Mouse (Mus musculus): Measurements from ENCODE around the gene Erbb2.

Gene Erbb2

DNA sequence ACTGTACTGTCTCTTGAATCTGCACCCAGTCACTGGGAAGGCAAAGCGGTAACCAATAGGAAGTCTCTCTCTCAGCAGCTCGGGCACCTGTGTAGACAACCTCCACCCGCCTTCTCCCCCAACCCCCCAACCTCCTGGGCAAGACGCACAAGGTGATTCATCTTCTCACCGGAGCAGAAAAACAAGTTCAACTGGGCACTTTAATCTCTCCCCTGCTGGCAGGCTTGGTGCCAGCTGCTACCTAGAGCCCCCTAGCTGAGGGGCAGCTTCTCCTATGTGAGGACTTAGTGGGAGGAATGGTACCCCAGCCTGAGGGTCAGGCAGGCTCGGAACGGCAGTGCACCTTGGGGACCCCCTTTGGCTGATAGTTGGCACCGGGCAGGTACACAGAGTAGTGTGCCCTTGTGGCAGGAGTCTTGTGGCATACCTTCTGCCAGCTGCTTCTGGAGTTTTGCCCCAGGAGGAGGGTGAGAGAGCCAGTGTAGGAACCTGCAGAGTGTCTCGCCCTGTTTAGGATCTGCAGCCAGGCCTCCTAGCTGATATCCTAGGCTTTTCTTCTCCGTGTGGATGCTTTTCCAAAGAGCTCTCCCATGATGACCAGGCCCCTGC lies 6.8 kb downstream of the Erbb2 start:
- in situ Hi-C loops (cut with MboI, MseI) = no loop called here

DNA sequence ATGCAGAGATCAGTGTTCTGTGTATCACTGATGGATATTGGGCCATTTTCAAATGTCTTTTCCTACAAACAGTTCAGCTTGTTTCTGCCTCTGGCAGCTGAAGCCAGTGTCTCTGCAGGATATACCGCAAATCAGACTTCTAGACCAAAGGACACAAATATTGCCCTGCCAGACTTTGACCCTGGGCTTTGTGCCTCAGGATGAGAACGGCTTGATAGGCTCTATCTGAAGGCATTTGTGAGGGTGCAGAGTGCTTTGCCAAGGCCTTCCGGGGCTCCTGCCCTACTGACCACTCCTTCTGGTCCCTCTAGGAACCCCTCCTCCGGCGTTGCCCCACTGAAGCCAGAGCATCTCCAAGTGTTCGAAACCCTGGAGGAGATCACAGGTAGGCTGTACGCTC lies 14.3 kb downstream of the Erbb2 start:
- in situ Hi-C loops (cut with MboI, MseI) = no loop called here

DNA sequence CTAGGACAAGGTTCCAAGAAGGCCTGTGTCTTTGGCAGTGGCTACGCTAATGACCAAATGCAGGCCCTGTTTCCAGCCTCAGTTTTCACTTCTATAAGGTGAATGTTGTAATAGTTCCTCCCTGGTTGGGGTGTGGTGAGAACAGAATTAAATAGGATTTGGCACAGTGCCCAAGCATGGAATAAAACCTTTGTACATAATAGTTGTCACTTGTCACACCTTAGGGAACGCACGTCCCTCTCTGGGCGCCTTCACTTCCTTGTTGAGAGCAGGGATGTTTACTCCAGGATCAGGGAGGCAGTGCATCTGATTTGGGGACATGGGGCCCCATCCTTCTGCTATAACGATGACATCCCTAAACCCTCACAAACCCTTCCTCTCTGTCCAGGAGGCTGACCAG lies 16.2 kb downstream of the Erbb2 start:
- in situ Hi-C loops (cut with MboI, MseI) = no loop called here

DNA sequence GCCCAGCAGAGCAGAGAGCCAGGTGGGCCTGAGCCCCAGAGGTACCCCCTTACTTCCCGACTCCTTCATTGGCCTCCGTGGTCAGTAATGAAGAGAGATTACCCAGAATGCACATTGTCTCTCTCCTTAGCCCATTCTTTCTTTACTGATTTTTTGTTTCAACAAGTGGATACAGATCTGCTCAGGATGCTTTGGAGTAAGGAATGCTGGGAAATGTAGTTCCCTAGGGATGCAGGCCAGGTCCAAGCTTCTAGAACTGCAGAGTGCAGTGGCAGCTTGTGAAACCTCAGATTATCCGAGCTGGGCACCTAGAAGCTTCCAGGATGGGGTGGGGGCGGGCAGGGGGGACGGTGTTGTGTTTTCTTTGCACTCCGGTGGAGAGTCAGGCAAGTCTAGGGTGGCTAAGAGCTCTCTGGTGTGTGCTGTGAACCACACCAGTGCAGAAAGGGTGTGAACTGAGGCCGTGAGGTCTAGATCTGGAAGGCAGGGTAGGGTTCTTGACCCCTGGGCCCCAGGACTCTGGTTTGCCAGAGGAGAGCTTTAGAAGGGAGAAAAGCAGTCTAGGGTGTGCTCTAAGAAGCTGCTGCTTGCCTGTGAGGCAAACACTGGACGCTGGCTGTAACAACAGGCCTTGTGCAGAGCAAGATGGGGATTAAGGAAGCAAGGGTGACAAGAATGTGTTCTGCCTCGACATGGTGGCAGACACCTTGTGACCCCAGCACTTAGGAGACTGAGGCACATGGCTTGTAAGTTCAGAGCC lies 19.7 kb downstream of the Erbb2 start:
- in situ Hi-C loops (cut with MboI, MseI) = no loop called here

DNA sequence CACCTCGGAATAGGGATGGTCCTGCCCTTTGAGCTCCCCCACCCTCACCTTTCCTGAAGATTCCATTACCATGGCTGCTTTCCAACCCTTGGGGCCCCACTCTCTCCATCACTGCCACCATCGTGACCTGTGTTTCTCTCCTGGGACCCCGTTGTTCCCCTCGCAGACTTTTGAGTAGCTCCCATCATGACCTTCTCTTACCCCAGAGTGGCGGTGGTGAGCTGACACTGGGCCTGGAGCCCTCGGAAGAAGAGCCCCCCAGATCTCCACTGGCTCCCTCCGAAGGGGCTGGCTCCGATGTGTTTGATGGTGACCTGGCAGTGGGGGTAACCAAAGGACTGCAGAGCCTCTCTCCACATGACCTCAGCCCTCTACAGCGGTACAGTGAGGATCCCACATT lies 23.5 kb downstream of the Erbb2 start:
- in situ Hi-C loops (cut with MboI, MseI) = no loop called here

DNA sequence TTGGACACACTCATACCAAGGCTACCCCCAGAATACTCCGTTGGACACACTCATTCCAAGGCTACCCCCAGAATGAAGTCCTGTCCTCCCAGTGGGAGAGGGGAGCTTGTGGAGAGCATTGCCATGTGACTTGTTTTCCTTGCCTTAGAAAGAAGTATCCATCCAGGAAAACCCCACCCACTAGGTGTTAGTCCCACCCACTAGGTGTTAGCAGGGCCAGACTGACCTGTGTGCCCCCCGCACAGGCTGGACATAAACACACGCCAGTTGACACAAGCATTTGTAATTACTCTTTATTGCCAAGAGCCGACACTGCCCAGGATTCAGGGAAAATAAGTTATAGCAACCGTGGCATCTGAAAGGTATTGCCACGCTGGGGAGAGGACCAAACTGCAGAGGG lies 25.2 kb downstream of the Erbb2 start:
- in situ Hi-C loops (cut with MboI, MseI) = no loop called here

DNA sequence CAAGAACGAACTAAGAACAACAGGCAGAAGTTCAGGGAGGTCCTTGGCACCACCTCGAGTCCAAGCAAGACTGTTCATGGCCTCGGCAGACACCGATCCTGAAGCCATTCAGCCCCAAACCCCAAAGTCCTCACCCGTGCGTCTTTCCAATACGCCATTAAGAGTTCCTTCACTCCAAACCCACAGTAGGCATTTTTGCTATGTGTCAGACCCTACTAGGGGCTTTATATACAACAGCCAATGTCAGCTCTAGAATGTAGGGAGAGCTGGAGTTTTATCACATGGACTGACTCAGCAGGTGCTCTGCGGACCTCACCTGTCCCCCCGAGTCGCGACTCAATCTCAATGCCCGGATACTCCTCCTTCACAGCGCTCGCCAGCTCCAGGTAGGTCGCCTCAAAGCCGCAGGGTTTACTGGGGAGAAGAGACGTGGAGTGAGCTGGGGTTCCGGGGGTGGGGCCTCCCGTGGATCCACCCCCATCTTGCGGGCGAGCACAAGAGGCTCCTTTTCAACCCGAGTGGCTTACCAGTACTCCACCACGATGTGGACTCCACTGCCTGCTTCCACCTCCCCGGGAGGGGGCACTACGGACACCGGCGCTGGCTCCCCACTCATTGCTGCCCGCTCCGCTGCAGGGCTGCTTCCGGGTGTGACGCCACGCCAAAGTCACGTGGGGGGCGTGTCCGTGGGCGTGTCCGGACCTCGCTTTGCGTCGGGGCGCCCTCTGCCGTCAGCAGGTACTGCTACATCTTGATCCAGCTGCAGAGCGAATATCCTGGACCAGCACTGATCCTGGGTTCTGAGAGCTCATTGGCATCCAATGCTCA lies 26.3 kb downstream of the Erbb2 start, which contains the start of gene Mien1:
Mien1 (minus strand) TSS at position 661 of the 828 bp plus-strand sequence.
- in situ Hi-C loops (cut with MboI, MseI) = no loop called here

DNA sequence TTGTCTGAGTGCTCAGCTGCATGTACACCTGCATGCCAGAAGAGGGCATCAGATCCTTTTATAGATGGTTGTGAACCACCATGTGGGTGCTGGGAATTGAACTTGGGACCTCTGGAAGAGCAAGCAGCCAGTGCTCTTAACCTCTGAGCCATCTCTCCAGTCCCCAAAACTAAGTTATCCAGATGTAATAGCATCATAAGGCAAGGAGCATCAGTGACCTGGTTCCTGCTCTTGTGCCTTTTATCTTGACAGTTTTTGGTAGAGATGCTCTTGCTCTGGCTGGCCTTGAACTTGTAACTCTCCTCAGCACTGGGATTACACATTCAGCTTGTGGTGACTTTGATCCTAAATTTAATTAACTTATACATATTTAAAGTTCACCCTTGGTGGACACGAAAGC lies 31.4 kb downstream of the Erbb2 start:
- in situ Hi-C loops (cut with MboI, MseI) = no loop called here

DNA sequence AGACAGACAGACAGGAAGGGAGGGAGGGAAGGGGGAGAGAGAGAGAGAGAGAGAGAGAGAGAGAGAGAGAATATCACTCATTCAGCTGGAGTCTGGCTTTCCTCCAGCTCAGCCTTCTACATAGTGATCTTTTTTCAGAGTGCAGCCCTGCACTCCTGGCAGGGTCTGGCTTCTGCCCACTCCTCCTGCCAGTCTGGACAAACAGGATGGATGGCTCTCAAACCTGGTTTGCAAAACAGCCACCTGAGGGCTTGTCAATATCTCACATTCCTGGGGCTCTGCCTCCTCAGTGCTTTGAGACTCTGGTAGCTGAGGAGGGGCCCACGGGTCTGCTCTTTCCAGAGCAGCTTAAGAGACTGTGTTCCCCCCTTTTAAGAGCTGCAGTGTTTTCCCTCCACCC lies 33.0 kb downstream of the Erbb2 start:
- in situ Hi-C loops (cut with MboI, MseI) = no loop called here

DNA sequence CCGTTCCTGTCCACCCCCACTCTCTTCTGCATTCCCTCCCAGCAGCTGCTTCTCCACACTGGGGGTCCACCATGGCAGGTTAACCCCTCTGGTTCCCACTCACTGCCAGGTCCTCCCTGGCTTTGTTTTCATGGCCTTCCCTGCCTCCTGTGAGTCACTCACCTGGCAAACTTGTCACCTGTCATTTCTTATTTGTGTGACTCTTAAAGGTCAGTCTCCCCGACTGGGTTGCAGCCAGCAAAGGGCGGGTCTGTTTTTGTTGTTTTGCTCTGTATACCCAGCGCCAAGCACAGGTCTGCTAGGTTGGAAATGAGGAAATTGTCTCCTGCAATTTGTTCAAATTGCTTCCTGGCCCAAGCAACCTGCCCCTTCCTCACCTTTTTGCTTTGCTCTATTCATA lies 33.4 kb downstream of the Erbb2 start:
- in situ Hi-C loops (cut with MboI, MseI) = no loop called here

DNA sequence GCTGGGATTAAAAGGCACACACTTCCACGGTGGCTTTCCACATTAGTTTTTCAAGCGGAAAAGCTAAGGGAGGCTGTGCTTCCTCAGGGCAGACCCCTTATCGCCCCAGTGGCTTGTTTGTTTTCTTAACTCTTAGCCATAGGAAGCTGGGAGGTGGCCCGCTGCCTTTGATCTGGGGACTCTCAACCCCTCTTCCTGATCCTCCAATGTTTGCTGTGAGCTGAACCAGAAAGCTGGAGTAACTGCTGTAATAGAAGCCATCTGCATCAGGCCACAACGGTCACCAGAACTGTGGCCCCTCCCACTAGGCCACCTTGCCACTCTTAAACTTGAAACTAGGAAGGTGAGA lies 33.9 kb downstream of the Erbb2 start, which contains the start of gene Grb7:
Grb7 (plus strand) TSS at position 182 of the 349 bp plus-strand sequence.
- in situ Hi-C loops (cut with MboI, MseI) = no loop called here

DNA sequence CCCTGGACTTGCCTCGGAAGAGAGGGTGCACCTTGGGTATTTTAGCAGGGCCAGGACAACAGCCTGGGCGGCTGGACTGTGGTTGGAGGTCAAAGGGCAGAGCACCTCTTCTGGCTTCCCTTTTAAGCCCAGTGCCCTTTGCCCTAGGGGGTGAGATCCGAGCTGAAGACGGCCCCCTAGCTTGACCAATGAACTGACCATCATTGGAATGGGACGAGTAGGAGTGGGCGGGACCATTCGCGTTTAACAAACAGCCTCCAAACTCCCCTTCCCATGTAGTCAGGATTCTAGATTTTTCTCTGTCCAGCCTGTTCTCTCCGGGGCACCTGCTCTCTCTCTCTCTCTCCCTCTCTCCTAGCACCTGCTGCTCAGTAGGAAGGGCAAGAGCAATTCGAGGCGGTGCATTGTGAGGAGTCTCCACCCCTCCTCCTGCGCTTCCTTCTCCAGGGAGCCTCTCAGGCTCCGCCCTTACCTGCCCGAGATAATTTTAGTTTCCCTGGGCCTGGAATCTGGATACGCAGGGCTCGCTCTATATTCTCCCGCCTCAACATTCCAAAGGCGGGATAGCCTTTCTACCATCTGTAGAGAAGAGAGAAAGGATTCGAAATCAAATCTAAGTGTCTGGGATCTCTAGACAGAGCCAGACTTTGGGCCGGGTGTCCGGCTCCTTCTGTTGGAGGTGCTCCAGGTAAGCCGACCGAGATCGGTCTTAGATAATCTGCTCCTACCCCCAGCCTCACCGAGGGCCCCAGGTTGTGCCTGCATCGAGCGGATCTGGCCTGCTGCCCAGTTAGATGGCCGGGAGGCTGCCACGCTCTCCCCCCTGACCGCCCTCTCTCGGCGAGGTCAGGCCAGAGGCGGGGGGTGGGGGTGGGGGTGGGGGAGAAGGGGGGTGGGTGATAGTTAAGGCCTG lies 34.5 kb downstream of the Erbb2 start:
- in situ Hi-C loops (cut with MboI, MseI) = no loop called here

DNA sequence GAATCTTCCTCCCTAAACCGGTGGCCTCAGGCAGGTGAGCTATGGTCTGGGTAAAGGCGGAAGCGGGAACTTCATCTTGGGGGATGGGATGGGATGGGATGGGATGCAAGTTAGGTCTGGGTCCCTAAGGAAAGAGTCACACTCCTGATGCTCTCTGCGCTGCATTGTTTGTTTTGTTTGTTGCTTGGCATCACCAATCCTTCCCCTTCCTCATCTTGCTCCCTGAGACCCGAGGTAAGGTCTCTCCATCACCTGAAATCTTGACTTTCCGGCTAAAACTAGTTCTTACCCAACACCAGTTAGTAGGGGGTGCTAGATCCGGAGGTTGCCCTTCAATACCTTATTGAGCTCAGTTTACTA lies 35.2 kb downstream of the Erbb2 start:
- in situ Hi-C loops (cut with MboI, MseI) = no loop called here

DNA sequence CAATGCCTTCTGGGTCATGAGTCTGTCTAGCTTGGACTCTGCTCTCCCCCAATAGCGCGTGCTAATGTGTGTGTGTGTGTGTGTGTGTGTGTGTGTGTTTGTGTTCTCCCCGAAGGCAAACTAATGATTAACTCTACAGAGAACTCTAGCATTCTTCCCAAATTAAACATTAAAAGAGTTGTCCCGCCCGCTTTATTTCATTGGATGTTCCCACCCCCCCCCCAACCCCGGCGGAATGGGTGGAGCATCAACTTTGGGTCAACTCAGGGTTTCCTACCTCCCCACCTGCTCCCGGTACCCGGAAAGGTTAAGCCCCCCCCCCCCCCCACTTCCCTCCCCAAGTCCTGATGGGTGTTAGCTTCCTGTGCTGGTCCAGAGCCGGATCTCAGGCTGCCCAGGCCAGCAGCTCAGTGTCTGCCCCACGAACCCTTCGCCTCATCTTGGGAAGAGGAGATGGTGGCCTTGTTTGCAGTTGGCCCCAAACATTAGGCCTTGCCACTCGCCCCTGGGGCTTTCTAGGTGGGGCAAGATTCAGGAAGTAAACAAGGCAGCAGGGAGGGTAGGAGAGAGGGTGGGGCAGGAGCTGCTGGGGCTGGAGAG lies 36.0 kb downstream of the Erbb2 start:
- in situ Hi-C loops (cut with MboI, MseI) = no loop called here

DNA sequence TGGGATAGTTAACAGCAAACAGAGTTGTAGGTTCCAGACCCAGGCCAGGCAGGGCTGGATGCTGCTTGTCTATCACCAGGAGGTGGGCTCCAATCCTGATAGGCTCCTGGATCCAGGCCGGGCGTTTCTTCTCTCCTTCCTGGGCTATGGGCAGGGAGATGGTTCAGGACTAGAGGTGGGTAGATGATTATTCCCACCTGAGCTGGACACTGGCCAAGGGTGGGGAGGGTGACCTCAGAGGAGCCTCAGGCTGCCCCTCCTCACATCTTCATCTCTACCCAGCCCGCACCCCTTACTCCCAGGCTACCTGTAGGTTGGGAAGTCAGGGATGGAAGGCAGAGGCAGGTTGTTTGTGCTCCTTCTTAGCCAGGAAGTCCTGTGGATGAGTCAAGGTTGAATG lies 37.1 kb downstream of the Erbb2 start:
- in situ Hi-C loops (cut with MboI, MseI) = no loop called here

DNA sequence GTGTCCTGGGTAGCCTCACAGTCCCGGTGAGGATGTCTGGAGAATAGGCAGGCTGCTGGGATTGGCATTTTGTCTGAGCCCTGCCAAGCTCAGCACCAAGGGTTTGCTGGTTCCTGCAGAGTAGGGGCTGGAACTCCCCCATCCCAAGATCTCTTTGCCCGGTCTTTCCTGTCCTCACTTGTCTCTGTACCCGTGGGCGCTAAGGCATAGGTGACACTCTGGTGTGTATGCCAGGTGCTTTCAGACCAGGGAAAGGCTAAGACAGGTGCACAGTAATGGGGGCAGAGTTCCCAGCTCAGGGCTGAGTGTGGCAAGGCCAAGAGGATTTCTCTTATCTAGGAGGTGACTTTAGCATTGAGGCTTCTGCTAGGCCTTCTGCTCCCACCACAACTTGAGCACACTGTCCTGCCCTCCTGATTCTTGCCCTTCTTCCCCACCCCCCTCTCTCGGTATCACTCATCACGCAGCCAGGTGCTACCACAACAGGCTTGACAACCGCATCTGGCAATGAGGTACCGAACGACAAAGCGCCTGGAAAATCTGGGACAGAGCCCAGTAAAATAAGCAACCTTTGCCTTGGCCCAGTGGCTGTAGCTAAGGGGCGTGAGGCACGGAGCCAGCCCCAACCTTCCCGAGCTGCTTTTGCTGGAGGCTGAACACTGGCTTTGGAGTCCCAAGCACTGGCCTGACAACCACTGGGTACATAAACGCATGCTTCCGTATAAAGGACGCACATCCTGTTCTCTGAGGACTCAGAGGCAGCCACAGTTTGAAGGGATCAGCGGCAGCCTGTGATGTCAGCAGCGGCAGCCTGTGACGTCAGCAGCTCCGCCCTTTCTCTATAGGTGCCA lies 37.9 kb downstream of the Erbb2 start:
- in situ Hi-C loops (cut with MboI, MseI) = no loop called here

DNA sequence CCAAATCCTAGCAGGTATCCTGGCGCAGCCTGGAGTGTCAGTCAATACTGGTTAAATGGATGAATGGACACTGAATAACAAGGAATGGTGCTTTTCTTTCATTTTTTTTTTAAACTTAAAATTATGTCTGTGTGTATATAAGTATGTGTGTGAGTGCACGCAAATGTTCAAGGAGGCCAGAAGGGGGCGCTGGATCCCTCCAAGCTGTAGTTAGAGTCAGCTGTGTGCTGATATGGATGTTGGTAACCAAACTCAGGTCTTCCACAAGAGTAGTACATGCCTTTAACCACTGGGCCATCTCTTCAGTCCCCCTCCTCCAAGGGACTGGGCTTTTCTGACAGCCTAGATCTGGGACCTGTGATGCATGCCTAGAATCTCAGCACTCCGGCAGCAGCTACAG lies 43.2 kb downstream of the Erbb2 start:
- in situ Hi-C loops (cut with MboI, MseI) = no loop called here

DNA sequence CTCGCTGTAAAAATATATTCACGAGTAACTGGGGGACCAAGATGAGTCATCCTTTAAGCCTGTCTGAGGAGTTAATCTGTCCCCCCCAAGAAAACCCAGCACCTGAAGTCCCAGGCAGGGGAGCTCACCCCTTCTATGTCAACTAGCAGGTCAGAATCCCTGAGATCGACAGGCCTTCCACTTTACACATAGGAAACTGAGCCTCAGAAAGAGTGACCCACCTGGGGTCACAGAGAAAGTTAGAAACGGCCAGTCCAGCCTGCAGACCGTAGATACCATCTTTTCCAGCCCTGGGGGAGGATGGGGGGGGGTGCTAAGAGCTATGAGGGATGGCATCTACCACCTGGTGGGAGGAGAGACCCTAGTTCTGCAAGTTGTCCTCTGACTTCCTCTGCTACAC lies 44.3 kb downstream of the Erbb2 start:
- in situ Hi-C loops (cut with MboI, MseI) = no loop called here

DNA sequence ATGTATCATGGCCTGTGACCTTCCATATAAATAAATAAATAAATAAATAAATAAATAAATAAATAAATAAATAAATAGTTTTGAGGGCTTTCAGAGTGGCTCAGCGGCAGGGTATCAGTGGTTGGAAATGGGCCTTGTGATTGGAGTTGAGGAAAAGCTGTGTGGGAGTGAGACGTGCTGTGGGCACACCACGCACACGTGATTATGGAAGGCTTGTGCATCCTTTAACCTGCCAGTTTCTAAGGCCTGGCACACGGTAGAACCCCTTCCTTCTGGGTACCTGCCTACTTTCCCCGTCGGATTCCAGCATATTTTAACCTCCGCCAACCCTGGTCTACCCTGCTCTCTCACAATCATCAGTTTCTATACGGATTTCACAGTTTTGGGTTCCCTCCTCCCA lies 44.7 kb downstream of the Erbb2 start:
- in situ Hi-C loops (cut with MboI, MseI) = no loop called here

DNA sequence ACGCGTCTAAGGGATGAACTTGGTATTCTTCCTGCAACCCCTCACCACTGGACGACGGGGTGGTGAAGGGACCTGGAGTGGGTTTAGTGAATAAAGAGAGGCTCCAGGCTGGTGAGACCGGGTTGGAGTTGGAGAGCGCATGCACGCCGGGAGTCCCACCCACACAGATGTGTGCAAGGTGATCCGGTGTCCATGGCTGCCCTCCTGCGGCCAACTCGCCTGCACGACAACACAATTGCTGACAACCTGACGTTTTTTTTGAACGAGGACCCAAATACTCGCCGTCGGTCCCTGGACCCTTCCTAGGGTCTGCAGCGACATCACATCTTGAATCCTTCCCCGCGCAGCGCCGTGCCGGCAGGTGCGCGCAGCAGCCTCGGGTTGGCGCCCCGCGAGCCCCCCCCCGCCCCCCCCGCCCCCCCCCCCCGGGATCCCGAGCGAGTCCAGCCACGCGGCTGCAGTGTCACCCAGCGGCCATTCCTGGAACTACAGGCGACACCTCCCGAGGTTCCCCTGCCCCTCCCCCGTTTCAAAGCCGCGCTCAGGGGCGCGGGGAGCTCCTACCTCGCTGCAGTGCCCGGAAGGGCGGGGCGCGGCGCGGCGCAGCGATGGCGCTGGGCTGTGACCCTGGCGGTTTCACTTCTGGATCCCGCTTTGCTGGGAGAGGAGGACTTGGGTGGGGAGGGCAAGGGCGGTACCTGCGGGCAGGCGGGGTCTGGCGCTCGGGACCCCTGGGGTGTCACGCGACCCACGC lies 45.3 kb downstream of the Erbb2 start:
- in situ Hi-C loops (cut with MboI, MseI) = no loop called here

Data from T-helper 1 cell (primary cell).